6 mouse cellular contexts compared by ENCODE assay signal in the genomic region with DNA sequence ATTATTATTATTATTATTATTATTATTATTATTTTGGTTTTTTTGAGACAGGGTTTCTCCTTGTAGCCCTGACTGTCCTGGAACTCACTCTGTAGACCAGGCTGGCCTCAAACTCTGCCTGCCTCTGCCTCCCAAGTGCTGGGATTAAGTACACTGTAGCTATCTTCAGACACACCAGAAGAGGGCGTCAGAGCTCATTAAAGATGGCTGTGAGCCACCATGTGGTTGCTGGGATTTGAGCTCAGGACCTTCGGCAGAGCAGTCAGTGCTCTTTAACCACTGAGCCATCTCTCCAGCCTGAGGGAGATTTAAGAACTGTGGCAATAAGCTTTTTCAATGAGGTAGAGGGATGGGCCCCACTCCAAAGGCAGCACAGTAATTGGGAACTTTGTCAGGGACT. TPM values are rescaled to one million over a fixed set of nuclear protein-coding genes. Genes with fewer than 3 reads are reported as not detected.
DNase-seq lines count a peak whose midpoint lies in the region; ATAC-seq and TF ChIP-seq lines count a peak whose summit lies in the region.
"Not testable (repeated sequence)": the region's sequence is repeated elsewhere in the genome, so short reads cannot be mapped to it uniquely, and the experiment has no call there.

No protein-coding gene starts in this region.

- in situ Hi-C loops in Patski (cut with MboI; ENCODE audit: low pct_unique_long_range_greater_than_20kb): loop anchor here (5.0 kb wide), 1 partner anchor 177 kb away; no protein-coding TSS in a partner anchor

- intact Hi-C loops in gastrocnemius, adult 2 months (cut with DNase I): not testable (repeated sequence)

- not testable (repeated sequence) for ATAC-seq in Patski; intestine, postnatal 0 days; lung, postnatal 0 days

- not testable (repeated sequence) for H3K27ac ChIP-seq in gastrocnemius, adult 2 months; intestine, postnatal 0 days (ENCODE audit: low read depth, low read length); liver, adult 2 months (replicated peaks; ENCODE audit: insufficient read depth, low read depth, low read length); lung, postnatal 0 days (ENCODE audit: low read length)

- TF ChIP-seq CTCF in Patski (IDR thresholded peaks at IDR 0.05): peak; percentile 40
- TF ChIP-seq CTCF in gastrocnemius, adult 2 months (IDR thresholded peaks at IDR 0.05): peak; percentile 5; the same call in 1 of the 2 replicates
- TF ChIP-seq CTCF in intestine, postnatal 0 days (IDR thresholded peaks at IDR 0.05; ENCODE audit: low read depth): peak; percentile 52
- TF ChIP-seq CTCF in liver, adult 2 months (IDR thresholded peaks at IDR 0.05; ENCODE audit: low read depth, low read length): peak; percentile 39
- TF ChIP-seq CTCF in lung, postnatal 0 days (IDR thresholded peaks at IDR 0.05): 0 out of 2 replicates have a peak, but pooled peaks have one; percentile 4

- CTCF ChIA-PET in Patski (lab: Charles Lee): interaction anchor here (1.4 to 2.1 kb wide), 3 partner anchors 12 to 169 kb away, joined by 6 to 7 read pairs (median 7); no protein-coding TSS in a partner anchor

- H3K4me3 ChIP-seq in gastrocnemius, adult 2 months; intestine, postnatal 0 days (ENCODE audit: low read depth, low read length); liver, adult 2 months (ENCODE audit: insufficient read depth, low read depth, low read length); lung, postnatal 0 days (ENCODE audit: low read depth, low read length): not testable (repeated sequence)

- H3K4me1 ChIP-seq in intestine, postnatal 0 days (replicated peaks; ENCODE audit: control insufficient read depth, insufficient read depth, low read length); liver, adult 2 months (ENCODE audit: control insufficient read depth, insufficient read depth, low read length); lung, postnatal 0 days (ENCODE audit: insufficient read depth, low read depth, low read length): not testable (repeated sequence)

- not testable (repeated sequence) for H3K4me2 ChIP-seq in intestine, postnatal 0 days (replicated peaks; ENCODE audit: low read depth); lung, postnatal 0 days (replicated peaks; ENCODE audit: low read depth, low read length)

- TF ChIP-seq POLR2A in liver, adult 2 months (IDR thresholded peaks at IDR 0.05; ENCODE audit: extremely low read depth, insufficient read depth, low read length): not testable (repeated sequence)

- peak; percentile 64 for DNase-seq in 416B (ENCODE audit: low read depth)
- DNase-seq in Patski (ENCODE audit: low read depth, low spot score); gastrocnemius, adult 2 months; lung, postnatal 0 days (ENCODE audit: low spot score): not testable (repeated sequence)
- DNase-seq in liver, adult 2 months (ENCODE audit: extremely low read depth, low read depth, low spot score): peak; percentile 41

- 60% methylated on average over 2 of the region's 2 CpGs for WGBS in intestine, postnatal 0 days
- WGBS in liver, adult 2 months: 30% methylated on average over 2 of the region's 2 CpGs
- 37% methylated on average over 2 of the region's 2 CpGs for WGBS in lung, postnatal 0 days

- TF ChIP-seq EP300 in lung, postnatal 0 days (IDR thresholded peaks at IDR 0.05): not testable (repeated sequence)

- not testable (repeated sequence) for H3K79me2 ChIP-seq in liver, adult 2 months (ENCODE audit: control insufficient read depth, insufficient read depth, low read length)

- not testable (repeated sequence) for H3K9me3 ChIP-seq in intestine, postnatal 0 days (ENCODE audit: control insufficient read depth); lung, postnatal 0 days (ENCODE audit: low read length)

- H3K36me3 ChIP-seq in intestine, postnatal 0 days (ENCODE audit: control insufficient read depth, insufficient read depth); liver, adult 2 months (ENCODE audit: control insufficient read depth, insufficient read depth, low read length); lung, postnatal 0 days (ENCODE audit: insufficient read depth, low read length): not testable (repeated sequence)

- not testable (repeated sequence) for H3K27me3 ChIP-seq in Patski; intestine, postnatal 0 days (replicated peaks; ENCODE audit: control insufficient read depth, insufficient read depth, low read length); liver, adult 2 months (ENCODE audit: control insufficient read depth, insufficient read depth, low read length); lung, postnatal 0 days (replicated peaks; ENCODE audit: insufficient read depth, low read length)

- POLR2A ChIA-PET in Patski (lab: Charles Lee): not testable (repeated sequence)

- not testable (repeated sequence) for H3K9ac ChIP-seq in intestine, postnatal 0 days (ENCODE audit: low read depth, low read length); liver, adult 2 months (ENCODE audit: low read depth, low read length); lung, postnatal 0 days (replicated peaks; ENCODE audit: low read depth)

RNA-seq across cellular contexts. Expression of gene Hibadh, which starts 29.7 kb away (rescaled TPM):
- 136 TPM for polyA plus RNA-seq in Patski (2021)
- 100 to 1,000 TPM; 105 to 137 TPM for total RNA-seq in gastrocnemius, adult 2 months (2021)
- polyA plus RNA-seq in intestine, postnatal 0 days (2015; fragmentation: Nextera tagmentation; extraction: Ambion mirVana): 52.4 and 55.5 TPM in 2 replicates
- 308 and 311 TPM in 2 replicates for total RNA-seq in liver, adult 2 months (2014; rRNA removed)
- 225 and 253 TPM in 2 replicates for polyA plus RNA-seq in liver, adult 2 months (2012; rRNA removed)
- polyA plus RNA-seq in lung, postnatal 0 days (2015; fragmentation: Nextera tagmentation; extraction: Ambion mirVana): 113 and 119 TPM in 2 replicates

RNA-seq across cellular contexts. Expression of gene Tax1bp1, which starts 43.7 kb away (rescaled TPM):
- 191 TPM for polyA plus RNA-seq in Patski (2021)
- total RNA-seq in gastrocnemius, adult 2 months (2021): 10 to 100 TPM; 67.5 to 73.4 TPM
- polyA plus RNA-seq in intestine, postnatal 0 days (2015; fragmentation: Nextera tagmentation; extraction: Ambion mirVana): 296 and 317 TPM in 2 replicates
- 90.3 and 121 TPM in 2 replicates for total RNA-seq in liver, adult 2 months (2014; rRNA removed)
- 16.2 and 18.4 TPM in 2 replicates for polyA plus RNA-seq in liver, adult 2 months (2012; rRNA removed)
- 234 and 235 TPM in 2 replicates for polyA plus RNA-seq in lung, postnatal 0 days (2015; fragmentation: Nextera tagmentation; extraction: Ambion mirVana)
